Mouse (Mus musculus): ENCODE data around the gene Exog. TPM values are rescaled to one million over a fixed set of nuclear protein-coding genes. Genes with fewer than 3 reads are reported as not detected.
A peak's percentile ranks its signal among the peaks of the same experiment; 100 is the strongest.

The Exog gene
- polyA plus RNA-seq, 1 experiment from 2014 or later, result 6.9 TPM

- no peaks in the 10 kb centered on the region for H3K27me3 ChIP-seq (replicated peaks; ENCODE audit: insufficient read depth, low read length)
- no peak for TF ChIP-seq CTCF (IDR thresholded peaks at IDR 0.05)
- TF ChIP-seq EP300 (IDR thresholded peaks at IDR 0.05), result 0 out of 2 replicates have a peak, but pooled peaks have one; percentile 26
- no peaks in the 10 kb centered on the region for H3K36me3 ChIP-seq (ENCODE audit: insufficient read depth, low read length)
- H3K9me3 ChIP-seq (ENCODE audit: low read length), result no peaks in the 10 kb centered on the region
- no peak overlapping the region for H3K4me2 ChIP-seq (replicated peaks; ENCODE audit: low read depth, low read length)
- H3K4me1 ChIP-seq (ENCODE audit: insufficient read depth, low read depth, low read length), result peaks cover 23% of the 10 kb centered on the region
- no peak overlapping the region for H3K4me3 ChIP-seq (ENCODE audit: low read depth, low read length)
- 19% methylated on average over 7 of the region's 7 CpGs for WGBS
- peak overlapping the region; percentile 51 for H3K27ac ChIP-seq (ENCODE audit: low read length)
- peak; percentile 91 for DNase-seq (ENCODE audit: low spot score)
- no peak overlapping the region for H3K9ac ChIP-seq (replicated peaks; ENCODE audit: low read depth)
- ATAC-seq, result peak; percentile 86
These were observed 19.3 kb upstream of the Exog start for GRCm38 (mm10) chr9:119425217-119425975.

- Histone ChIP-seq H3K36me3 (ENCODE audit: insufficient read depth, low read length) (no peaks in the 10 kb centered on the region), H3K9me3 (ENCODE audit: low read length) (no peaks in the 10 kb centered on the region), H3K27ac (ENCODE audit: low read length) (peak overlapping the region; percentile 51), H3K4me3 (ENCODE audit: low read depth, low read length) (no peak overlapping the region), H3K27me3 (replicated peaks; ENCODE audit: insufficient read depth, low read length) (no peaks in the 10 kb centered on the region), H3K9ac (replicated peaks; ENCODE audit: low read depth) (no peak overlapping the region), H3K4me2 (replicated peaks; ENCODE audit: low read depth, low read length) (no peak overlapping the region), H3K4me1 (ENCODE audit: insufficient read depth, low read depth, low read length) (peaks cover 23% of the 10 kb centered on the region)
- DNase-seq (ENCODE audit: low spot score) (peak; percentile 60), ATAC-seq (peak; percentile 64)
- WGBS, result 54% methylated on average over 13 of the region's 13 CpGs
- no peak for TF ChIP-seq CTCF (IDR thresholded peaks at IDR 0.05)
- TF ChIP-seq EP300 (IDR thresholded peaks at IDR 0.05), result no peak
These were observed 18.7 kb upstream of the Exog start for GRCm38 (mm10) chr9:119425976-119426415.

GRCm38 (mm10) chr9:119426483-119426882 lies 18.3 kb upstream of the Exog start:
- Histone ChIP-seq H3K9ac (replicated peaks; ENCODE audit: low read depth) (no peak overlapping the region), H3K27me3 (replicated peaks; ENCODE audit: insufficient read depth, low read length) (no peaks in the 10 kb centered on the region), H3K36me3 (ENCODE audit: insufficient read depth, low read length) (no peaks in the 10 kb centered on the region), H3K4me3 (ENCODE audit: low read depth, low read length) (no peak overlapping the region), H3K27ac (ENCODE audit: low read length) (peak overlapping the region; percentile 51), H3K4me2 (replicated peaks; ENCODE audit: low read depth, low read length) (no peak overlapping the region), H3K4me1 (ENCODE audit: insufficient read depth, low read depth, low read length) (peaks cover 23% of the 10 kb centered on the region), H3K9me3 (ENCODE audit: low read length) (no peaks in the 10 kb centered on the region)
- peak; percentile 52 for DNase-seq (ENCODE audit: low spot score)
- TF ChIP-seq CTCF (IDR thresholded peaks at IDR 0.05), result no peak
- no peak for TF ChIP-seq EP300 (IDR thresholded peaks at IDR 0.05)
- 53% methylated on average over 7 of the region's 7 CpGs for WGBS
- peak; percentile 23 for ATAC-seq

GRCm38 (mm10) chr9:119430311-119430710 lies 14.4 kb upstream of the Exog start:
- Histone ChIP-seq H3K27me3 (replicated peaks; ENCODE audit: insufficient read depth, low read length) (no peaks in the 10 kb centered on the region), H3K27ac (ENCODE audit: low read length) (no peak overlapping the region), H3K4me1 (ENCODE audit: insufficient read depth, low read depth, low read length) (peaks cover 18% of the 10 kb centered on the region; the same call in 1 of the 2 replicates), H3K9me3 (ENCODE audit: low read length) (no peaks in the 10 kb centered on the region), H3K4me3 (ENCODE audit: low read depth, low read length) (no peak overlapping the region), H3K36me3 (ENCODE audit: insufficient read depth, low read length) (peaks cover 14% of the 10 kb centered on the region; the same call in 1 of the 2 replicates), H3K9ac (replicated peaks; ENCODE audit: low read depth) (no peak overlapping the region), H3K4me2 (replicated peaks; ENCODE audit: low read depth, low read length) (no peak overlapping the region)
- WGBS, result 41% methylated on average over 7 of the region's 7 CpGs
- no peak for TF ChIP-seq EP300 (IDR thresholded peaks at IDR 0.05)
- TF ChIP-seq CTCF (IDR thresholded peaks at IDR 0.05), result peak; percentile 98
- ATAC-seq, result peak; percentile 77
- DNase-seq (ENCODE audit: low spot score), result peak; percentile 93

- TF ChIP-seq CTCF (IDR thresholded peaks at IDR 0.05), result no peak
- TF ChIP-seq EP300 (IDR thresholded peaks at IDR 0.05), result no peak
These were observed 8.9 kb upstream of the Exog start for GRCm38 (mm10) chr9:119435855-119436254.

GRCm38 (mm10) chr9:119438065-119438464 lies 6.7 kb upstream of the Exog start:
- WGBS, result 88% methylated on average over 12 of the region's 12 CpGs
- Histone ChIP-seq H3K27ac (ENCODE audit: low read length) (no peak overlapping the region), H3K27me3 (replicated peaks; ENCODE audit: insufficient read depth, low read length) (no peaks in the 10 kb centered on the region), H3K36me3 (ENCODE audit: insufficient read depth, low read length) (peaks cover 8% of the 10 kb centered on the region; the same call in 1 of the 2 replicates), H3K4me2 (replicated peaks; ENCODE audit: low read depth, low read length) (no peak overlapping the region), H3K9me3 (ENCODE audit: low read length) (no peaks in the 10 kb centered on the region), H3K4me3 (ENCODE audit: low read depth, low read length) (no peak overlapping the region), H3K4me1 (ENCODE audit: insufficient read depth, low read depth, low read length) (no peaks in the 10 kb centered on the region), H3K9ac (replicated peaks; ENCODE audit: low read depth) (no peak overlapping the region)
- TF ChIP-seq EP300 (IDR thresholded peaks at IDR 0.05), result no peak
- TF ChIP-seq CTCF (IDR thresholded peaks at IDR 0.05), result no peak
- ATAC-seq, result no peak
- no peak for DNase-seq (ENCODE audit: low spot score)

More at GRCm38 (mm10) chr9:119435855-119436254, 8.9 kb upstream of the Exog start:
- ATAC-seq (no peak), DNase-seq (ENCODE audit: low spot score) (no peak)
- H3K27ac ChIP-seq (ENCODE audit: low read length), result no peak overlapping the region
- no peaks in the 10 kb centered on the region for H3K9me3 ChIP-seq (ENCODE audit: low read length)
- peaks cover 14% of the 10 kb centered on the region; the same call in 1 of the 2 replicates for H3K36me3 ChIP-seq (ENCODE audit: insufficient read depth, low read length)
- no peak overlapping the region for H3K4me2 ChIP-seq (replicated peaks; ENCODE audit: low read depth, low read length)
- H3K9ac ChIP-seq (replicated peaks; ENCODE audit: low read depth), result no peak overlapping the region
- no peaks in the 10 kb centered on the region for H3K27me3 ChIP-seq (replicated peaks; ENCODE audit: insufficient read depth, low read length)
- H3K4me1 ChIP-seq (ENCODE audit: insufficient read depth, low read depth, low read length), result no peaks in the 10 kb centered on the region
- WGBS, result 57% methylated on average over 2 of the region's 2 CpGs
- no peak overlapping the region for H3K4me3 ChIP-seq (ENCODE audit: low read depth, low read length)
